Mouse (Mus musculus): ENCODE measurements around the gene Zfp981. TPM values are rescaled to one million over a fixed set of nuclear protein-coding genes. Genes with fewer than 3 reads are reported as not detected.
"Not testable (repeated sequence)": the region's sequence is repeated elsewhere in the genome, so short reads cannot be mapped to it uniquely, and the experiment has no call there.

Zfp981 gene
- polyA plus RNA-seq, 1 experiment from 2014 or later = not detected

DNA sequence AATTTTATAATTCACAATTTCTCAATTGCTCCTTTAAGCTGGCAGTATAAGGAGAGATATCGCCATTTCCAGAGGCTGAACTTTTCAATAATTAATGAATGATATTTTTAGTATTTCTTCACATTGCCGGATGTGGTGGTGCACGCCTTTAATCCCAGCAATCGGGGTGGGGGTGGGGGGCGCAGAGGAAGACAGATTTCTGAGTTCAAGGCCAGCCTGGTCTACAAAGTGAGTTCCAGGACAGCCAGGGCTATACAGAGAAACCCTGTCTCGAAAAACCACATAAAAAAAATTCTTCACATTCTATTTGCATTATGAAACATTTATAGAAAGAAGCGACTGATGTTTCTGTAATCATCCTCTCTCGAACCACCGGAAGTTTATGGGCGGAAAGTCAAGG lies 19.3 kb upstream of the Zfp981 start:
- H3K36me3 ChIP-seq (ENCODE audit: control insufficient read depth, insufficient read depth, low read length); DNase-seq (ENCODE audit: low spot score); ATAC-seq (ENCODE audit: low read depth); H3K4me1 ChIP-seq (ENCODE audit: control insufficient read depth, insufficient read depth, low read length); H3K27me3 ChIP-seq (replicated peaks; ENCODE audit: control insufficient read depth, insufficient read depth, low read length); H3K27ac ChIP-seq (replicated peaks; ENCODE audit: low read depth, low read length); H3K4me2 ChIP-seq (ENCODE audit: low read depth, low read length); H3K9ac ChIP-seq (ENCODE audit: low read depth, low read length); H3K4me3 ChIP-seq (ENCODE audit: low read depth, low read length): not testable (repeated sequence)
- WGBS = 86% methylated on average over 10 of the region's 10 CpGs
- H3K9me3 ChIP-seq (ENCODE audit: control insufficient read depth, low read length) = peaks cover 80% of the 10 kb centered on the region

GRCm38 (mm10) chr4:146483571-146484280 lies 18.1 kb upstream of the Zfp981 start:
- not testable (repeated sequence) for H3K4me1 ChIP-seq (ENCODE audit: control insufficient read depth, insufficient read depth, low read length); H3K27ac ChIP-seq (replicated peaks; ENCODE audit: low read depth, low read length); DNase-seq (ENCODE audit: low spot score); H3K4me2 ChIP-seq (ENCODE audit: low read depth, low read length); H3K9ac ChIP-seq (ENCODE audit: low read depth, low read length); H3K27me3 ChIP-seq (replicated peaks; ENCODE audit: control insufficient read depth, insufficient read depth, low read length); H3K36me3 ChIP-seq (ENCODE audit: control insufficient read depth, insufficient read depth, low read length); H3K4me3 ChIP-seq (ENCODE audit: low read depth, low read length)
- 71% methylated on average over 13 of the region's 13 CpGs for WGBS
- H3K9me3 ChIP-seq (ENCODE audit: control insufficient read depth, low read length) = peaks cover 75% of the 10 kb centered on the region
- ATAC-seq (ENCODE audit: low read depth) = peak; percentile 35; the same call in 1 of the 2 replicates

DNA sequence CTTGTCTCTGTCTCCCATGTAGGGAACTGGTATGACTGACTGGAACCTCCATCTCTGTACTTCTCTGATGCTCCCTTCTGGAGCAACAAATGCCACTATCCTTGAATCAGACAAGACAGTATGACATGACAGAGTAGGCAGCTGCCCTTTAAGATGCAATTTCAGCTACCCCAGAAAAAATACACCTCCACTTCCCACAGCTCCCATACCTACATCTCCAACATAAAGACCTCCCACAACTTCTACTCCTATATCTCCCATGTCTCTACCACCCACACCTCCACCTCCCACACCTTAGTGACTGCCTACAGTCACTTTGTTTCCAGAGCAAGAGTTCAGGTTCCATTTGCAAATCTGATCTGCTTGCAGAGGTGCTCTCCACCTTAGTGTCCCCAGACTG lies 17.2 kb upstream of the Zfp981 start:
- peaks cover 76% of the 10 kb centered on the region for H3K9me3 ChIP-seq (ENCODE audit: control insufficient read depth, low read length)
- DNase-seq (ENCODE audit: low spot score); H3K36me3 ChIP-seq (ENCODE audit: control insufficient read depth, insufficient read depth, low read length); ATAC-seq (ENCODE audit: low read depth); H3K27me3 ChIP-seq (replicated peaks; ENCODE audit: control insufficient read depth, insufficient read depth, low read length); H3K4me3 ChIP-seq (ENCODE audit: low read depth, low read length); H3K4me1 ChIP-seq (ENCODE audit: control insufficient read depth, insufficient read depth, low read length); H3K9ac ChIP-seq (ENCODE audit: low read depth, low read length); H3K27ac ChIP-seq (replicated peaks; ENCODE audit: low read depth, low read length); H3K4me2 ChIP-seq (ENCODE audit: low read depth, low read length): not testable (repeated sequence)

DNA sequence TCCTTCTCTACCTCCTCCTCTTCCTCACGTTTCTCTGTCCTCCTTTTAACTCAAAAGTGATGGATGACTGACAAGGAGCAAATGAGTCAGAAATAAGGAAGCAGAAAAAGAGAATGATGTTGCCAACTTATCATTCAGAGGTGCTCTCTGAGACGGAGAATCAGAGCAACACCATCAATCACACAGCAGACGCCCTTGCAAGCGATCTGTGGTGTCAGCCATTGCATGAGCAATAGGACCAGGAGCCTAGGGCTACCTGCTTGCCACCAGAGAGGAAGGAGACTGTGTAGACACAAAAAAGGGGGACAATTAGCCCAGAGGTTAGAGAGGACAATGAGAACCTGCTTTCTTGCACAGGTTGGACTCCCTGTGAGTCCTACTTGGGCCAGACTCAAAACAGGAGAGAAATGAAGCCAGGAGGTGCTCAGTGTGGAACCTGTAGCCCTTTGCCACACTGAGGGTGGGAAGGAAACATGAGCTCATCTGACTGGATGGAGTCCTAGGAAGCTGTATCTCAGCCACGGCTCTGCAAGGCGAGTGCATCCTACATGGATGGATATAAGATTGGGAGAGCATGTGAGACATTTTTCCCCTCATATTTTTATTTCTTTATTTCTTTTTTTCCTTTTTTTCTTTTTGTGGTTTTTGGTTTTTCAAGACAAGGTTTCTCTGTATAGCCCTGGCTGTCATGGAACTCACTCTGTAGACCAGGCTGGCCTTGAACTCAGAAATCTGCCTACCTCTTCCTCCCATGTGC lies 16.5 kb upstream of the Zfp981 start:
- H3K4me2 ChIP-seq (ENCODE audit: low read depth, low read length); H3K27me3 ChIP-seq (replicated peaks; ENCODE audit: control insufficient read depth, insufficient read depth, low read length); DNase-seq (ENCODE audit: low spot score); H3K36me3 ChIP-seq (ENCODE audit: control insufficient read depth, insufficient read depth, low read length); ATAC-seq (ENCODE audit: low read depth); H3K4me1 ChIP-seq (ENCODE audit: control insufficient read depth, insufficient read depth, low read length); H3K4me3 ChIP-seq (ENCODE audit: low read depth, low read length); H3K9ac ChIP-seq (ENCODE audit: low read depth, low read length); H3K27ac ChIP-seq (replicated peaks; ENCODE audit: low read depth, low read length): not testable (repeated sequence)
- 72% methylated on average over 6 of the region's 6 CpGs for WGBS
- peaks cover 79% of the 10 kb centered on the region for H3K9me3 ChIP-seq (ENCODE audit: control insufficient read depth, low read length)

GRCm38 (mm10) chr4:146486753-146487152 lies 15.1 kb upstream of the Zfp981 start:
- not testable (repeated sequence) for H3K36me3 ChIP-seq (ENCODE audit: control insufficient read depth, insufficient read depth, low read length); H3K27ac ChIP-seq (replicated peaks; ENCODE audit: low read depth, low read length); H3K9ac ChIP-seq (ENCODE audit: low read depth, low read length); H3K4me3 ChIP-seq (ENCODE audit: low read depth, low read length); H3K4me1 ChIP-seq (ENCODE audit: control insufficient read depth, insufficient read depth, low read length); DNase-seq (ENCODE audit: low spot score); H3K27me3 ChIP-seq (replicated peaks; ENCODE audit: control insufficient read depth, insufficient read depth, low read length); H3K4me2 ChIP-seq (ENCODE audit: low read depth, low read length)
- WGBS = 67% methylated on average over 1 of the region's 1 CpGs
- H3K9me3 ChIP-seq (ENCODE audit: control insufficient read depth, low read length) = peaks cover 72% of the 10 kb centered on the region
- 0 out of 2 replicates have a peak, but pooled peaks have one; percentile 15 for ATAC-seq (ENCODE audit: low read depth)

DNA sequence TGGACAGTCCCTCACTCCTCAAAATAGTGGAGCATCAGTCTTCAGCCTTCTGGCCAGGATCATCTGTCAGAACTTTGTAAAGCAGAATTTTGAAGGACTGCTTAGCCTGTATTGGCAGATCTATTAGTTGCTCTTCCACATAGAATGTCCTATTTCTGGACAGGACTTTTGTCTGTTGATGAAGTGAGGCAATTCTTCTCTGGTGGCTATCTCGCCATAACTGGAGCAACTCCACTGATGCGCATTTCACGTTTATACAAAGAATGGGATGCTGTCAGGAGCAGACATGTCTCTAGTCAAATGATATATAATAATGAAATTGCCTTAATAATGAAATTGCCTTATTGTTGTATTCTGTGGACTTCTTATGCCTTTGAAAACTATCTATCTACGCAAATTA lies 12.6 kb upstream of the Zfp981 start:
- H3K4me2 ChIP-seq (ENCODE audit: low read depth, low read length); ATAC-seq (ENCODE audit: low read depth); H3K27ac ChIP-seq (replicated peaks; ENCODE audit: low read depth, low read length); DNase-seq (ENCODE audit: low spot score); H3K4me3 ChIP-seq (ENCODE audit: low read depth, low read length); H3K36me3 ChIP-seq (ENCODE audit: control insufficient read depth, insufficient read depth, low read length); H3K9ac ChIP-seq (ENCODE audit: low read depth, low read length); H3K4me1 ChIP-seq (ENCODE audit: control insufficient read depth, insufficient read depth, low read length); H3K27me3 ChIP-seq (replicated peaks; ENCODE audit: control insufficient read depth, insufficient read depth, low read length): not testable (repeated sequence)
- H3K9me3 ChIP-seq (ENCODE audit: control insufficient read depth, low read length) = peaks cover 74% of the 10 kb centered on the region
- 76% methylated on average over 4 of the region's 4 CpGs for WGBS

GRCm38 (mm10) chr4:146491993-146492392 lies 9.8 kb upstream of the Zfp981 start:
- not testable (repeated sequence) for ATAC-seq (ENCODE audit: low read depth); H3K4me1 ChIP-seq (ENCODE audit: control insufficient read depth, insufficient read depth, low read length); H3K27me3 ChIP-seq (replicated peaks; ENCODE audit: control insufficient read depth, insufficient read depth, low read length); DNase-seq (ENCODE audit: low spot score); H3K36me3 ChIP-seq (ENCODE audit: control insufficient read depth, insufficient read depth, low read length); H3K27ac ChIP-seq (replicated peaks; ENCODE audit: low read depth, low read length); H3K4me2 ChIP-seq (ENCODE audit: low read depth, low read length); H3K9ac ChIP-seq (ENCODE audit: low read depth, low read length); H3K4me3 ChIP-seq (ENCODE audit: low read depth, low read length)
- peaks cover 69% of the 10 kb centered on the region for H3K9me3 ChIP-seq (ENCODE audit: control insufficient read depth, low read length)
- WGBS = 69% methylated on average over 1 of the region's 1 CpGs

- Histone ChIP-seq H3K36me3 (ENCODE audit: control insufficient read depth, insufficient read depth, low read length) (no peaks in the 10 kb centered on the region), H3K9ac (ENCODE audit: low read depth, low read length) (no peak overlapping the region), H3K4me3 (ENCODE audit: low read depth, low read length) (no peak overlapping the region), H3K4me1 (ENCODE audit: control insufficient read depth, insufficient read depth, low read length) (no peaks in the 10 kb centered on the region), H3K4me2 (ENCODE audit: low read depth, low read length) (no peak overlapping the region), H3K9me3 (ENCODE audit: control insufficient read depth, low read length) (peaks cover 73% of the 10 kb centered on the region), H3K27ac (replicated peaks; ENCODE audit: low read depth, low read length) (no peak overlapping the region), H3K27me3 (replicated peaks; ENCODE audit: control insufficient read depth, insufficient read depth, low read length) (no peaks in the 10 kb centered on the region)
- DNase-seq (ENCODE audit: low spot score) (no peak), ATAC-seq (ENCODE audit: low read depth) (no peak)
These were observed 9.4 kb upstream of the Zfp981 start for GRCm38 (mm10) chr4:146492439-146492838.

GRCm38 (mm10) chr4:146492851-146493250 lies 9.0 kb upstream of the Zfp981 start:
- WGBS = 42% methylated on average over 1 of the region's 1 CpGs
- no peak for DNase-seq (ENCODE audit: low spot score)
- no peaks in the 10 kb centered on the region for H3K36me3 ChIP-seq (ENCODE audit: control insufficient read depth, insufficient read depth, low read length)

More at GRCm38 (mm10) chr4:146492851-146493250, 9.0 kb upstream of the Zfp981 start:
- Histone ChIP-seq H3K27me3 (replicated peaks; ENCODE audit: control insufficient read depth, insufficient read depth, low read length) (no peaks in the 10 kb centered on the region), H3K9ac (ENCODE audit: low read depth, low read length) (no peak overlapping the region), H3K27ac (replicated peaks; ENCODE audit: low read depth, low read length) (no peak overlapping the region), H3K4me1 (ENCODE audit: control insufficient read depth, insufficient read depth, low read length) (no peaks in the 10 kb centered on the region), H3K4me2 (ENCODE audit: low read depth, low read length) (no peak overlapping the region), H3K9me3 (ENCODE audit: control insufficient read depth, low read length) (peaks cover 77% of the 10 kb centered on the region), H3K4me3 (ENCODE audit: low read depth, low read length) (no peak overlapping the region)
- no peak for ATAC-seq (ENCODE audit: low read depth)
